Mouse (Mus musculus): ENCODE measurements at regions not wholly inside any gene's neighbourhood (a gene's known extent, or its start where the extent isn't known, plus 50 kb on each side); places are given as distances from the start of the nearest gene placed in this dataset.

GRCm38 (mm10) chr19:21913005-21913670, 135.0 kb downstream of the Cemip2 start:
- peak overlapping the region; percentile 90 for H3K27ac ChIP-seq (replicated peaks; ENCODE audit: low read depth, low read length)
- H3K4me1 ChIP-seq (ENCODE audit: control insufficient read depth, insufficient read depth, insufficient read length, low read length), result peaks cover 15% of the 10 kb centered on the region; the same call in 1 of the 2 replicates
- no peak overlapping the region for H3K4me3 ChIP-seq (ENCODE audit: insufficient read depth, low read depth, low read length)

- peak overlapping the region; percentile 93 for H3K27ac ChIP-seq (replicated peaks; ENCODE audit: low read depth, low read length)
- H3K4me1 ChIP-seq (ENCODE audit: control insufficient read depth, insufficient read depth, insufficient read length, low read length), result peaks cover 15% of the 10 kb centered on the region; the same call in 1 of the 2 replicates
- H3K4me3 ChIP-seq (ENCODE audit: insufficient read depth, low read depth, low read length), result no peak overlapping the region
Observed at GRCm38 (mm10) chr19:21913748-21914611, 135.8 kb downstream of the Cemip2 start.

- H3K4me1 ChIP-seq (ENCODE audit: control insufficient read depth, insufficient read depth, insufficient read length, low read length), result peaks cover 15% of the 10 kb centered on the region; the same call in 1 of the 2 replicates
- H3K27ac ChIP-seq (replicated peaks; ENCODE audit: low read depth, low read length), result peak overlapping the region; percentile 93
- H3K4me3 ChIP-seq (ENCODE audit: insufficient read depth, low read depth, low read length), result no peak overlapping the region
Observed at GRCm38 (mm10) chr19:21914658-21915057, 136.5 kb downstream of the Cemip2 start.

GRCm38 (mm10) chr19:21918113-21918512, 140.0 kb downstream of the Cemip2 start:
- H3K27ac ChIP-seq (replicated peaks; ENCODE audit: low read depth, low read length), result no peak overlapping the region
- H3K4me3 ChIP-seq (ENCODE audit: insufficient read depth, low read depth, low read length), result no peak overlapping the region
- peaks cover 14% of the 10 kb centered on the region; the same call in 1 of the 2 replicates for H3K4me1 ChIP-seq (ENCODE audit: control insufficient read depth, insufficient read depth, insufficient read length, low read length)

- Histone ChIP-seq H3K4me1 (ENCODE audit: control insufficient read depth, insufficient read depth, insufficient read length, low read length) (peaks cover 8% of the 10 kb centered on the region; the same call in 1 of the 2 replicates), H3K4me3 (ENCODE audit: insufficient read depth, low read depth, low read length) (no peak overlapping the region), H3K27ac (replicated peaks; ENCODE audit: low read depth, low read length) (no peak overlapping the region)
Observed at GRCm38 (mm10) chr19:21919074-21919473, 140.9 kb downstream of the Cemip2 start.

GRCm38 (mm10) chr19:21940114-21940513, 162.0 kb downstream of the Cemip2 start:
- H3K4me1 ChIP-seq (ENCODE audit: control insufficient read depth, insufficient read depth, insufficient read length, low read length), result peaks cover 8% of the 10 kb centered on the region; the same call in 1 of the 2 replicates
- H3K27ac ChIP-seq (replicated peaks; ENCODE audit: low read depth, low read length), result no peak overlapping the region
- no peak overlapping the region for H3K4me3 ChIP-seq (ENCODE audit: insufficient read depth, low read depth, low read length)

- peak overlapping the region; percentile 29 for H3K27ac ChIP-seq (replicated peaks; ENCODE audit: low read depth, low read length)
- peaks cover 8% of the 10 kb centered on the region; the same call in 1 of the 2 replicates for H3K4me1 ChIP-seq (ENCODE audit: control insufficient read depth, insufficient read depth, insufficient read length, low read length)
- no peak overlapping the region for H3K4me3 ChIP-seq (ENCODE audit: insufficient read depth, low read depth, low read length)
Observed at GRCm38 (mm10) chr19:21941720-21942119, 163.6 kb downstream of the Cemip2 start.

GRCm38 (mm10) chr19:21942286-21942685, 164.1 kb downstream of the Cemip2 start:
- peak overlapping the region; percentile 21; the same call in 1 of the 2 replicates for H3K4me3 ChIP-seq (ENCODE audit: insufficient read depth, low read depth, low read length)
- peaks cover 8% of the 10 kb centered on the region; the same call in 1 of the 2 replicates for H3K4me1 ChIP-seq (ENCODE audit: control insufficient read depth, insufficient read depth, insufficient read length, low read length)
- peak overlapping the region; percentile 93 for H3K27ac ChIP-seq (replicated peaks; ENCODE audit: low read depth, low read length)

- H3K27ac ChIP-seq (replicated peaks; ENCODE audit: low read depth, low read length), result peak overlapping the region; percentile 13
- no peak overlapping the region for H3K4me3 ChIP-seq (ENCODE audit: insufficient read depth, low read depth, low read length)
- peaks cover 8% of the 10 kb centered on the region; the same call in 1 of the 2 replicates for H3K4me1 ChIP-seq (ENCODE audit: control insufficient read depth, insufficient read depth, insufficient read length, low read length)
Observed at GRCm38 (mm10) chr19:21943407-21943806, 165.3 kb downstream of the Cemip2 start.

GRCm38 (mm10) chr19:21946262-21946922, 168.2 kb downstream of the Cemip2 start:
- Histone ChIP-seq H3K4me1 (ENCODE audit: control insufficient read depth, insufficient read depth, insufficient read length, low read length) (peaks cover 6% of the 10 kb centered on the region; the same call in 1 of the 2 replicates), H3K4me3 (ENCODE audit: insufficient read depth, low read depth, low read length) (no peak overlapping the region), H3K27ac (replicated peaks; ENCODE audit: low read depth, low read length) (no peak overlapping the region)

GRCm38 (mm10) chr19:21948030-21948429, 169.9 kb downstream of the Cemip2 start:
- Histone ChIP-seq H3K27ac (replicated peaks; ENCODE audit: low read depth, low read length) (no peak overlapping the region), H3K4me3 (ENCODE audit: insufficient read depth, low read depth, low read length) (no peak overlapping the region)

GRCm38 (mm10) chr19:21962635-21963034, 176.2 kb upstream of the Trpm3 start:
- H3K4me3 ChIP-seq (ENCODE audit: insufficient read depth, low read depth, low read length), result no peak overlapping the region
- no peaks in the 10 kb centered on the region for H3K4me1 ChIP-seq (ENCODE audit: control insufficient read depth, insufficient read depth, insufficient read length, low read length)
- H3K27ac ChIP-seq (replicated peaks; ENCODE audit: low read depth, low read length), result no peak overlapping the region

More at GRCm38 (mm10) chr19:21948030-21948429, 169.9 kb downstream of the Cemip2 start:
- peaks cover 1% of the 10 kb centered on the region; the same call in 1 of the 2 replicates for H3K4me1 ChIP-seq (ENCODE audit: control insufficient read depth, insufficient read depth, insufficient read length, low read length)

GRCm38 (mm10) chr19:21989857-21990256, 149.0 kb upstream of the Trpm3 start:
- Histone ChIP-seq H3K4me1 (ENCODE audit: control insufficient read depth, insufficient read depth, insufficient read length, low read length) (no peaks in the 10 kb centered on the region), H3K4me3 (ENCODE audit: insufficient read depth, low read depth, low read length) (no peak overlapping the region), H3K27ac (replicated peaks; ENCODE audit: low read depth, low read length) (no peak overlapping the region)

GRCm38 (mm10) chr19:21990970-21991369, 147.9 kb upstream of the Trpm3 start:
- Histone ChIP-seq H3K4me1 (ENCODE audit: control insufficient read depth, insufficient read depth, insufficient read length, low read length) (no peaks in the 10 kb centered on the region), H3K27ac (replicated peaks; ENCODE audit: low read depth, low read length) (no peak overlapping the region), H3K4me3 (ENCODE audit: insufficient read depth, low read depth, low read length) (no peak overlapping the region)

GRCm38 (mm10) chr19:21991413-21991812, 147.4 kb upstream of the Trpm3 start:
- Histone ChIP-seq H3K27ac (replicated peaks; ENCODE audit: low read depth, low read length) (no peak overlapping the region), H3K4me1 (ENCODE audit: control insufficient read depth, insufficient read depth, insufficient read length, low read length) (no peaks in the 10 kb centered on the region), H3K4me3 (ENCODE audit: insufficient read depth, low read depth, low read length) (no peak overlapping the region)

All from brown adipose tissue, adult 24 weeks (tissue).